Mouse (Mus musculus): ENCODE measurements around the gene Rhob. TPM values are rescaled to one million over a fixed set of nuclear protein-coding genes. Genes with fewer than 3 reads are reported as not detected.

Rhob gene
- polyA plus RNA-seq, 1 experiment from 2014 or later = 91.1 TPM

DNA sequence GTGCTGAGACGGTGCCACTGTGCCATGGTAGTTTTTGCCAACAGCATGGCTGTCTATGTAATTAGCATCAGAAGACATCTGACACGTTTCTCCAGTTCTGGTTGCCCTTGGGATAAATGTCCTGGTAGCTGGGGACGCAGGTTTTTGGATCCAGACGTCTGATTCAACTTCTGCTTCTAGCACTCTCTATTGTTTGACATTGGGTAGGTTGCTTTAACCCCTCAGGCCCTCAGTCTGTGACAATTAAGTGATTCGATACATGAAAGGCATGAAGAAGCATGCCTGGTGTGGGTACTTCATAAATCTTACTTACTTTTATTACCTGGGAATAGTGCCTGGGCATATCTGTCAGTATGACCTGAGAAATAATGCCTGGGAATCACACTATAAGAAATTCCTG, 24.3 kb upstream of the Rhob start:
- Histone ChIP-seq H3K4me3 (replicated peaks) (no peak overlapping the region), H3K9ac (replicated peaks) (no peak overlapping the region), H3K27me3 (replicated peaks) (no peaks in the 10 kb centered on the region), H3K36me3 (no peaks in the 10 kb centered on the region), H3K9me3 (replicated peaks) (no peaks in the 10 kb centered on the region), H3K4me2 (no peak overlapping the region), H3K27ac (replicated peaks) (no peak overlapping the region), H3K4me1 (no peaks in the 10 kb centered on the region)
- 61% methylated on average over 5 of the region's 5 CpGs for WGBS
- no peak for ATAC-seq (ENCODE audit: low FRiP score)

GRCm38 (mm10) chr12:8522711-8523110, 22.9 kb upstream of the Rhob start:
- ATAC-seq (ENCODE audit: low FRiP score) = no peak
- WGBS = 77% methylated on average over 2 of the region's 2 CpGs
- H3K4me2 ChIP-seq = no peak overlapping the region
- no peaks in the 10 kb centered on the region for H3K4me1 ChIP-seq
- no peak overlapping the region for H3K9ac ChIP-seq (replicated peaks)
- H3K9me3 ChIP-seq (replicated peaks) = no peaks in the 10 kb centered on the region
- no peaks in the 10 kb centered on the region for H3K36me3 ChIP-seq
- no peak overlapping the region for H3K27ac ChIP-seq (replicated peaks)
- no peaks in the 10 kb centered on the region for H3K27me3 ChIP-seq (replicated peaks)
- no peak overlapping the region for H3K4me3 ChIP-seq (replicated peaks)

GRCm38 (mm10) chr12:8521375-8522047, 21.7 kb upstream of the Rhob start:
- ATAC-seq (ENCODE audit: low FRiP score) = no peak

DNA sequence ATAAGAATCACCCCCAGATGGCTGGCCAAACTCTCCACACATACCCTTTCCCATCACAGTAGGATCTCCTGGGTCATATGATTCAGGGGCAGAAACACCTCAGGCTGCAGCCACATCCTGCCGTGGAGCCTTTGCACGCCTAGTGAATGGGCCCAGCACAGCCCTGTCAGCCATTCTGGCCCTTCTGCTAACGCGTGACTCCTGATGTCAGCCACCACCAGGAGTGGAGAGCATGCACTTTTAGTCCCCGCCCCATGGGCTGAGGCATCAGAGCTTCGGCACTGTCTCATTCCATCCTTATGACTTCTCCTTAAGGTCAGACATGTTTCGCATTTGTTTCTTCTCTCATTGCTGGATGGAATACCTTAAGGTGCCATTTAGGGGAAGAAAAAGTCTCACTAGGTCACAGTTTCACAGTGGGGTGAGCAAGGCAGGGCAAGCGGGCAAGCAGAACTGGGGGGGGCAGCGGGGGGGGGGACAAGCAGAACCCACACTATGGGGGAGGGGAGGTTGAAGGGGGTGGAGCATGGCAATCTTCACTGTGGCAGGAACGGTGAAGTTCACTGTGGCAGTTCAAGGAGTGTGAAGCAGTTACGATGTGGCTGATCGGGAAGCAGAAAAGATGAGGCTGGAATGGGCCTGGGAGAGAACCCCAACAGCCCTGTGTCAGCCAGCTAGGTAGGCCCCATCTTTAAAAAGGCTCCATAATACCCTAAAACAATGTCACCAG, 19.8 kb upstream of the Rhob start:
- ATAC-seq (ENCODE audit: low FRiP score) = no peak
- Histone ChIP-seq H3K4me3 (replicated peaks) (no peak overlapping the region), H3K27me3 (replicated peaks) (no peaks in the 10 kb centered on the region), H3K36me3 (no peaks in the 10 kb centered on the region), H3K9ac (replicated peaks) (no peak overlapping the region), H3K4me1 (no peaks in the 10 kb centered on the region), H3K4me2 (no peak overlapping the region), H3K27ac (replicated peaks) (no peak overlapping the region), H3K9me3 (replicated peaks) (no peaks in the 10 kb centered on the region)
- 66% methylated on average over 12 of the region's 12 CpGs for WGBS

More at GRCm38 (mm10) chr12:8521375-8522047, 21.7 kb upstream of the Rhob start:
- H3K27ac ChIP-seq (replicated peaks) = no peak overlapping the region
- H3K4me1 ChIP-seq = no peaks in the 10 kb centered on the region
- H3K9ac ChIP-seq (replicated peaks) = no peak overlapping the region
- no peak overlapping the region for H3K4me2 ChIP-seq
- H3K36me3 ChIP-seq = no peaks in the 10 kb centered on the region
- H3K4me3 ChIP-seq (replicated peaks) = no peak overlapping the region
- H3K9me3 ChIP-seq (replicated peaks) = no peaks in the 10 kb centered on the region
- H3K27me3 ChIP-seq (replicated peaks) = no peaks in the 10 kb centered on the region
- WGBS = 70% methylated on average over 12 of the region's 12 CpGs

GRCm38 (mm10) chr12:8511037-8511882, 11.5 kb upstream of the Rhob start:
- Histone ChIP-seq H3K4me1 (no peaks in the 10 kb centered on the region), H3K27me3 (replicated peaks) (no peaks in the 10 kb centered on the region), H3K4me2 (no peak overlapping the region), H3K9ac (replicated peaks) (no peak overlapping the region), H3K27ac (replicated peaks) (no peak overlapping the region), H3K36me3 (no peaks in the 10 kb centered on the region), H3K4me3 (replicated peaks) (no peak overlapping the region), H3K9me3 (replicated peaks) (no peaks in the 10 kb centered on the region)
- ATAC-seq (ENCODE audit: low FRiP score) = no peak
- WGBS = 74% methylated on average over 18 of the region's 18 CpGs

DNA sequence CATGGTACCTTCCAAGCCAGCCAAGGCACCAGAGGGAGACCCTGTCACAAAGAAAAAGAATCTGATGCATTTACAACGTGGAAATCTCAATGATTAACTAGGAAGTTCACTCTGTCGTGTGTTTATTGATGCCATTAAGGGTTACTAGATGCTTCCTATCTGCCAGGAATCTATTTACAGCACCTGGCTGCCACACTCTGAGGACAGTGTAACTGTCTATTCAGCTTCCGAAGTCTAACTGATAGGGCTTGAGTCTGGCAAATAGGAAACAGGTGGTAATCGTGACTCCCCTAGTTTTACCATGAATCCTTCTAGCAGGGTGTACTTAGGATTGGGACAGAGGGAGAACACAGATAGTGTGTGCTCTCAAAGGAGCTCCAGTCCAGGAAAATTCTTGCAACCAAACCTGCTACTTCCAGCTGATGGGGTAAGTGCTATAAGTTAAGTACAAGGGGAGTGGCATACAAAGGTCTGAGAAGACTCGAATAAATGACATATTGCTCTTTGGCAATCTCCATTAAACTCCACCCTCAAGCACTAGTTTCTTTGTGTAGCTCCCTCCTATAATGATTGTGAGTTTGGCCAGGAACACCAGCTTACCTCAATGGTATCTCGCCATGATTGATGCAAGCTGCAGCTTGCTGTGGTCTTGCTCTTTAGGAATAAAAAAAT, 10.6 kb upstream of the Rhob start:
- Histone ChIP-seq H3K9me3 (replicated peaks) (no peaks in the 10 kb centered on the region), H3K4me3 (replicated peaks) (no peak overlapping the region), H3K4me1 (no peaks in the 10 kb centered on the region), H3K9ac (replicated peaks) (no peak overlapping the region), H3K27me3 (replicated peaks) (no peaks in the 10 kb centered on the region), H3K36me3 (no peaks in the 10 kb centered on the region), H3K4me2 (no peak overlapping the region), H3K27ac (replicated peaks) (no peak overlapping the region)
- WGBS = 46% methylated on average over 6 of the region's 6 CpGs
- ATAC-seq (ENCODE audit: low FRiP score) = no peak

DNA sequence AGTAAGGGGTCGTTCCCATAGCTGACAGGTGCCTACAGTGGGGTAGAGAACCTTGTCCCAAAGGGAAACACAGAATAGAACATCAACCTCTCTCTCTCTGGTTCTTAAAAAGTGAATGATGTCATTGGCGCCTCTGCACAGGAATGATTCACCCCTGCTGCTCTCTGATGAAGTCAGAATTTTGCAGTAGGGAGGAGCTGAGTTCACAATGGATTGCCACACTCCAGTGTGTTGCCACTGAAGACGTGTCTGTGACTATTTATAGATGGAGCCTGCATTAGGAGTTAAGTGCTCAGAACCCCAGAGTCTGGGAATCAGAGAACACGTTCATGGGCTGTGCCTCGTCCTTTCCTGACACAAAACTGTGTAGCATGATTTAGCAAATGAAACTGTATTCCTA, 9.9 kb upstream of the Rhob start:
- no peak overlapping the region for H3K4me3 ChIP-seq (replicated peaks)
- no peaks in the 10 kb centered on the region for H3K4me1 ChIP-seq
- no peaks in the 10 kb centered on the region for H3K36me3 ChIP-seq
- no peak overlapping the region for H3K9ac ChIP-seq (replicated peaks)
- H3K27ac ChIP-seq (replicated peaks) = no peak overlapping the region
- no peak overlapping the region for H3K4me2 ChIP-seq
- no peaks in the 10 kb centered on the region for H3K9me3 ChIP-seq (replicated peaks)
- H3K27me3 ChIP-seq (replicated peaks) = no peaks in the 10 kb centered on the region
- ATAC-seq (ENCODE audit: low FRiP score) = no peak
- 64% methylated on average over 5 of the region's 5 CpGs for WGBS

DNA sequence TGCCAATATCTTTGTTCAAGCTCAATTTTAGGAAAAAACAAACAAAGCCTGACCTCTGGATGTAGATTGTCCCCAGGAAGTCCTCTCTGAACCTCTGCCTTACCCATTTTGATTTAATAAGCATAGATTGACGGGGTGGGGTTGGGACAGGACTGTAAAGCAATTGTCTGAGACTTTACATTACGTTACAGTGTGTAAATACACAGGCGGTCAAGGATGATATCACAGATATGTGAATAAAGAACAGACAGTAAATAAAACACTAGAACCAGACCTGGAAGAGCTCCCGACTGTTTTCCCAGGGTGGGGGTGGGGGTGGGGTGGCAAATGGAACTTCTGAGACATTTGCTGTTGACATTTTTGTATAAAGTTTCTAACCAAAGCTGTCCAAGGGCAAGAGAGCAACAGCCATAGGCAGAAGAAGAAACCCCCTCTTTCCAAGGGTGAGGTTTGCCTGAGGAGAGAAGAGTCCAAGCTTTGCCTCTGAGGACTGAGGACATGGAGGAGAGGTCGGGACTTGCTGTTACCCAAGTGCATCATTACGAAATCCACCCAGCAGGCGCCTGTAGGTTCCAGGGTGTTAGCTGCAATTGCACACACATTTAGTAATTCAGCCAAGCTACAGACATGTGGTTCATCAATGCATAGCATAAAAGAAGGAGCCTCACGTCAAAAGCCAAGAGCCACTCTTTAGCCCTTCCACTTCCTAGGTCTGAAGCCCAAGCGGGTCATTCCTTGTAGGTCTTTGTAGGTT, 7.3 kb upstream of the Rhob start:
- no peaks in the 10 kb centered on the region for H3K36me3 ChIP-seq
- WGBS = 80% methylated on average over 9 of the region's 9 CpGs
- H3K27ac ChIP-seq (replicated peaks) = no peak overlapping the region
- no peak overlapping the region for H3K4me2 ChIP-seq
- no peak overlapping the region for H3K9ac ChIP-seq (replicated peaks)
- H3K27me3 ChIP-seq (replicated peaks) = no peaks in the 10 kb centered on the region
- ATAC-seq (ENCODE audit: low FRiP score) = no peak
- no peaks in the 10 kb centered on the region for H3K9me3 ChIP-seq (replicated peaks)
- H3K4me1 ChIP-seq = no peaks in the 10 kb centered on the region
- no peak overlapping the region for H3K4me3 ChIP-seq (replicated peaks)

GRCm38 (mm10) chr12:8504131-8504530, 4.3 kb upstream of the Rhob start:
- Histone ChIP-seq H3K27me3 (replicated peaks) (no peaks in the 10 kb centered on the region), H3K4me1 (peaks cover 17% of the 10 kb centered on the region), H3K9ac (replicated peaks) (no peak overlapping the region), H3K4me2 (no peak overlapping the region), H3K9me3 (replicated peaks) (no peaks in the 10 kb centered on the region), H3K27ac (replicated peaks) (no peak overlapping the region), H3K4me3 (replicated peaks) (no peak overlapping the region), H3K36me3 (no peaks in the 10 kb centered on the region)
- no peak for ATAC-seq (ENCODE audit: low FRiP score)
- WGBS = 82% methylated on average over 6 of the region's 6 CpGs

DNA sequence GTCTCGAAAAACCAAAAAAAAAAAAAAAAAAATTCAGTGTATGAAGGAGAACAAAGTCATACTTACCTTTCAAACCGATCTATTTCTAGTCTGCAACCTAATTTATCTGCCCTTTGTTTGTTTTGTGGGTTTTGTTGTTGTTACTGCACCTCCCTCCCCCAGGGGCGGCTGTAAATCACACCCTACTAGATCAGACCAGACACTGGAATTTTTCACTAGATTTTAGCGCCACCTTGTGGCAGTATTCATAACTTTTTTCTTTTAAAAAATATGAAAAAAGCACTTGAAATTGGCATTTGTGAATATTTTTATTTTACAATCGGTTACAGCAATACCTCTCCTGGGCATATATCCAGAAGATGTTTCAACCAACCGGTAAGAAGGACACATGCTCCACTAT, 2.7 kb upstream of the Rhob start:
- Histone ChIP-seq H3K4me1 (peaks cover 17% of the 10 kb centered on the region), H3K4me3 (replicated peaks) (no peak overlapping the region), H3K9me3 (replicated peaks) (no peaks in the 10 kb centered on the region), H3K36me3 (no peaks in the 10 kb centered on the region), H3K27me3 (replicated peaks) (no peaks in the 10 kb centered on the region), H3K4me2 (no peak overlapping the region), H3K9ac (replicated peaks) (no peak overlapping the region), H3K27ac (replicated peaks) (no peak overlapping the region)
- WGBS = 12% methylated on average over 6 of the region's 6 CpGs
- no peak for ATAC-seq (ENCODE audit: low FRiP score)

All from neural tube, embryonic 15.5 days (tissue).